Mouse (Mus musculus) C2C12 (cell line): ENCODE measurements around the gene Hcfc2.

Source experiments
- CEBPB ChIP-seq: IDR thresholded peaks from one replicate; pipeline ENCODE4 v1.6.1; 2011; ENCODE audit warnings: low read depth, mild to moderate bottlenecking, control low read depth, moderate library complexity
- CTCF ChIP-seq: IDR thresholded peaks from one replicate; pipeline ENCODE4 v1.5.1; 2011; ENCODE audit not compliant: control insufficient read depth, insufficient read depth, insufficient read length
- MAX ChIP-seq: IDR thresholded peaks from one replicate; pipeline ENCODE4 v1.6.1; 2011; ENCODE audit warnings: mild to moderate bottlenecking, control low read depth
- MYOD1 ChIP-seq: IDR thresholded peaks from one replicate; pipeline ENCODE4 v1.6.1; 2011; ENCODE audit warnings: low read depth; ENCODE audit not compliant: control insufficient read depth, insufficient read length
- MYOG ChIP-seq: IDR thresholded peaks from one replicate; pipeline ENCODE4 v1.6.1; 2011; ENCODE audit not compliant: control insufficient read depth, insufficient read length; ENCODE audit errors: extremely low read depth
- USF1 ChIP-seq: IDR thresholded peaks from one replicate; pipeline ENCODE4 v1.6.1; 2011; ENCODE audit warnings: low read depth, mild to moderate bottlenecking, control low read depth, moderate library complexity

GRCm38 (mm10) chr10:82778791-82779549 lies 83.0 kb downstream of the Hcfc2 start:
- no peak for TF ChIP-seq CTCF
- TF ChIP-seq MAX: no peak
- no peak for TF ChIP-seq MYOG
- no peak for TF ChIP-seq CEBPB
- no peak for TF ChIP-seq USF1
- TF ChIP-seq MYOD1: no peak
